Mouse (Mus musculus) heart, embryonic 10.5 days (tissue): ENCODE measurements around the gene Cpox. TPM values are rescaled to one million over a fixed set of nuclear protein-coding genes. Genes with fewer than 3 reads are reported as not detected.
A peak's percentile ranks its signal among the peaks of the same experiment; 100 is the strongest.
"Not testable (repeated sequence)": the region's sequence is repeated elsewhere in the genome, so short reads cannot be mapped to it uniquely, and the experiment has no call there.

Experiments
- DNase-seq: peaks from one replicate; pipeline ENCODE4 v3.0.0-alpha.2; 2017; ENCODE audit warnings: low spot score
- H3K27ac ChIP-seq: fragments of 300-500 bp; sonication (generic); 2 replicates; pipeline ENCODE4 v1.5.1; 2016; ENCODE audit warnings: mild to moderate bottlenecking
- H3K27me3 ChIP-seq: fragments of 300-500 bp; sonication (generic); 2 replicates; pipeline ENCODE4 v1.6.1; 2016; ENCODE audit warnings: mild to moderate bottlenecking; ENCODE audit not compliant: poor library complexity, insufficient read depth, severe bottlenecking
- H3K36me3 ChIP-seq: fragments of 300-500 bp; sonication (generic); 2 replicates; pipeline ENCODE4 v1.6.1; 2016; ENCODE audit warnings: mild to moderate bottlenecking, moderate library complexity
- H3K4me1 ChIP-seq: fragments of 300-500 bp; sonication (generic); 2 replicates; pipeline ENCODE4 v1.6.1; 2016; ENCODE audit warnings: mild to moderate bottlenecking
- H3K4me3 ChIP-seq: fragments of 300-500 bp; sonication (generic); 2 replicates; pipeline ENCODE4 v1.5.1; 2016; ENCODE audit warnings: mild to moderate bottlenecking, moderate library complexity
- H3K9me3 ChIP-seq: fragments of 300-500 bp; sonication (generic); 2 replicates; pipeline ENCODE4 v1.6.1; 2016; ENCODE audit warnings: mild to moderate bottlenecking, moderate library complexity
- WGBS: fragments of 180-500 bp; shearing (Covaris S2); methylation state at CpG from one replicate; pipeline ENCODE4 v1.1.7; 2016; 5-methylcytosine and 5-hydroxymethylcytosine counted together
- polyA plus RNA-seq: library from polyadenylated mRNA; unstranded; fragments of >200 nt; fragmentation: Nextera tagmentation; extraction: Ambion mirVana; gene quantifications from 2 replicates; pipeline ENCODE4 v1.2.1, GENCODE M21; 2016

The Cpox gene
- polyA plus RNA-seq, 1 experiment from 2014 or later: 89.9 TPM

DNA sequence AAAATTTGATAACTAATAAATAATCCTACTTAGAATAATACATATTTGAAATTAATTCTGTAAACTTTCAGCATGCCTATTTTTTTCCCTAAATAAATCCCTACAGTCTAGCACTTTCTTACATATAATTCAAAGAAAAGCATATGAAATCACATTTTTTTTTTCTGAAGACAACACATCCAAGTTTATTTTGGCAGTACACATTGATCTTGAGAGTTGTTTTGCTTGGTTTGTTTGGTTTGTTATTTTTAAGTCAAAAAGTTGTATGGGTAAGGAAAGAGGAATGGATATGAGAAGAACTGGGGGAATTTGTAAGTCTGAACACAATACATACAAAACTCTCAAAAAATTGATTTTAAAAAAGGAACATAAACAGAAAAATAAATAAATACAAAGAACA lies 14.3 kb upstream of the Cpox start:
- no peak for DNase-seq
- H3K9me3 ChIP-seq: no peaks in the 10 kb centered on the region
- no peak overlapping the region for H3K27ac ChIP-seq
- H3K36me3 ChIP-seq: no peaks in the 10 kb centered on the region
- no peaks in the 10 kb centered on the region for H3K27me3 ChIP-seq
- no peak overlapping the region for H3K4me3 ChIP-seq
- no peaks in the 10 kb centered on the region for H3K4me1 ChIP-seq

DNA sequence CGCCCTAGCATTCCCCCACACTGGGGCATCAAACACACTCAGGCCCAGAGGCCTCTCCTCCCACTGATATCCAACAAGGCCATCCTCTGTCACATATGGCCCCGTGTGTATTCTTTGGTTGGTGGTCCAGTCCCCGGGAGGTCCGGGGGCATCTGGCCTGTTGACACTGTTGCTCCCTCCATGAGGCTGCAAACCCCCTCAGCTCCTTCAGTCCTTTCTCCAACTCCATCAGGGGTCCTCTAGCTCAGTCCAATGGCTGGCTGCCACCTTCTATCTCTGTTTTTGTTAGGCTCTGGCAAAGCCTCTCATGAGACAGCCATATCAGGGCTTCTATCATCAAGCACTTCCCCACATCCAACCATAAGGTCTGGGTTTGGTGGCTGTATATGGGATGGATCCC lies 13.6 kb upstream of the Cpox start:
- WGBS: 78% methylated on average over 4 of the region's 4 CpGs

DNA sequence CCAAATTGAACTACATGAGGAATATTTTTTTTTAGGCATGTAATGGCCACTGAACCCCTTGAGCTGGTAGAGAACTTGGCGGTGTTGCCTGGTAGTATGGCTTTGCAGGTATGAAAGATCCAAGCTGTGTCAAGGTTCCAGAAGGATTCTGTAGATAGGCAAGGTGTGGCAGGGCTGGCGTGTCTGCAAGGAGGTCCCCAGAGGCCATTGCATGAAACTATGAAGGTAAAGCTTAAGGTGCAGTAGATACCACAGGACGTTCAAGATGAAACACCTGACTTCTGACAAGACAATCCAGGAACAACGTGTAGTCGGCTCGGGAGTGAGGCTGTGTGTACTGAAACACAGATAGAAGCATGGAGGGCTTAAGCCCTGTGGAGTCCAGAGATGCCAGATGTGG lies 11.4 kb upstream of the Cpox start:
- no peaks in the 10 kb centered on the region for H3K4me1 ChIP-seq
- no peaks in the 10 kb centered on the region for H3K36me3 ChIP-seq

More for the DNA sequence above, 13.6 kb upstream of the Cpox start:
- H3K27me3 ChIP-seq: no peaks in the 10 kb centered on the region
- DNase-seq: peak; percentile 68
- H3K36me3 ChIP-seq: no peaks in the 10 kb centered on the region
- no peaks in the 10 kb centered on the region for H3K9me3 ChIP-seq
- no peak overlapping the region for H3K27ac ChIP-seq
- H3K4me1 ChIP-seq: no peaks in the 10 kb centered on the region
- H3K4me3 ChIP-seq: no peak overlapping the region

DNA sequence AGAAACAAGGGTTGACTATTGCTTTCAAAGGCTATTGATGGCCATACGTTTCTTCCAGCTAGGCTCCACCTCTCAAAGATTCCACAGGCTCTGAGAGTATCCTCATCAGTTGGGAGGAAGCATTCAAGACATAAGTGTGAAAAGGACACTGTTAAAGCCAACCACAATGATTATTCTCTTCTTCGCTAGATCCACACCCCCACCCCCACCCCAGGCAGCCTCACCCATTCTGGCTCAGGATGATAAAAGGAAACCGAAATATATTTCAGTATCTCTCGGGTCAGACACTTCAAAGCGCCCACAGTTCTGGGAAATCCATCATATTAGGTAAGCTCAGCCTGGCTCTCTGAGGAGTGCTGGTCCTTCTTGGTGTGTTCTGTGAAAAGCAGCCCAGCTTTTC lies 8.3 kb upstream of the Cpox start:
- Histone ChIP-seq H3K27ac (peak overlapping the region; percentile 73; the same call in 1 of the 2 replicates), H3K27me3 (no peaks in the 10 kb centered on the region), H3K36me3 (no peaks in the 10 kb centered on the region), H3K4me1 (no peaks in the 10 kb centered on the region), H3K4me3 (no peak overlapping the region), H3K9me3 (no peaks in the 10 kb centered on the region)
- peak; percentile 89 for DNase-seq
- 61% methylated on average over 5 of the region's 5 CpGs for WGBS

More for the DNA sequence above, 11.4 kb upstream of the Cpox start:
- 72% methylated on average over 6 of the region's 6 CpGs for WGBS
- Histone ChIP-seq H3K27ac (0 out of 2 replicates have a peak overlapping the region, but pooled peaks have one; percentile 2), H3K27me3 (no peaks in the 10 kb centered on the region), H3K4me3 (no peak overlapping the region), H3K9me3 (no peaks in the 10 kb centered on the region)
- DNase-seq: peak; percentile 81

DNA sequence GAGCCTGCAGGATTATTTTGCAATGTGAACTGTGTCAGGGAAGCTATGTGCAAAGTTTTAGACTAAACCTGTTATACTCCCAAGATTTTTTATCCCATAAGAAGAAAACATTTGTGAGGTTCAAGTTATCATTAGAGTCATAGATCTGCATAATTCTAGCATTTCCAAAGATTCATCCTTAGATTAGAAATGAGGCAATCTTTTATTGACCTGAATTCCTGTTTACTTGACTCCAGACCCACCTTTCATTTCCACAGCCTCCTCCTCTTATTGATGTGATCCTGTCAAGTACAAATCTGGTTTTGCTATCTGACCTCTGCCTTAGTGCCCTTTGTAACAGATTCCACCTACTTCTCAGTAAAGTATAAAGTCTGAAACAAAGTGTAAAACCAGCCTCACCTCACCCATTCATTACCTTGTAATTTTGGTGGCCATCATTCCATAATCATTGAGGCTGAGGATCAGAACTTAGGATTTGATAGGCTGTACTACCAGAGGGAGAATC lies 7.8 kb upstream of the Cpox start:
- no peak overlapping the region for H3K4me3 ChIP-seq
- no peak for DNase-seq
- peak overlapping the region; percentile 5; the same call in 1 of the 2 replicates for H3K27ac ChIP-seq
- no peaks in the 10 kb centered on the region for H3K27me3 ChIP-seq
- H3K4me1 ChIP-seq: no peaks in the 10 kb centered on the region
- no peaks in the 10 kb centered on the region for H3K36me3 ChIP-seq
- no peaks in the 10 kb centered on the region for H3K9me3 ChIP-seq

DNA sequence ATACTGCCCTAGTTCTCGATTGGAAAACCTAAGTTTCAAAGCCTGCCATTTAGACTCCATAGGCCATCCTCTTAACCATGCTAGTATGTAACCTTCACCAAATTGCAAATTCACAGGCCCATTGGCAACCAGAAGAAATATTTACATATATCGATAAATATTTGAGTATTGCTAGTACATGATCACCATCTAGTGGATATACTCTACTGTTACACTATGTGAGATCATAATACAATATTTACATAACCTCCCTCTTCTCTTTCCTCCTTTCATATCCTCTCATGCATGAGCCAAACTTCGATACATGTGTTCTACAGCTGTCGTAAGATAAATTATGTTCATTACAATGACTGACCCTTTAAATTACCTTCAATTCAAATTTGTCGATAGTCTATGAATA lies 7.1 kb upstream of the Cpox start:
- Histone ChIP-seq H3K27ac (no peak overlapping the region), H3K4me1 (no peaks in the 10 kb centered on the region), H3K4me3 (no peak overlapping the region), H3K36me3 (no peaks in the 10 kb centered on the region), H3K27me3 (no peaks in the 10 kb centered on the region), H3K9me3 (no peaks in the 10 kb centered on the region)
- no peak for DNase-seq
- 79% methylated on average over 5 of the region's 5 CpGs for WGBS

DNA sequence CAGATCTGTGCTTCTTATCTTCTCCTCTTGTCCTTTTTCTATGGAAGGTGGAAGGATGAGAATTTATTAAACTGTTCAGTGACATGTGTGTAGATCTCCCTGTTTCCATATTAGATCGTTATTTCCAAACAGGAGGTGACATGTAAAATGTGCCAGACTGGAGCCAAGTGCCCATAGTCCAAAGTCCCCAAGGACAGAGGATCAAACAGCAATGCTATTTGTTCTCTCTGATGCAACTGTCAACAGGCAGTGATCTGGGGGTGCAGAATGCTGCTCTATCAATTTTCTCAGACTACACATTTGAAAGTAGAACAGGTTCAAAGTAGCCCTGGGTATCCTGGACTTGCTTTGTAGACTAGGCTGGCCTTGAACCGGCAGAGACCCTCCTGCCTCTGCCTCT lies 6.3 kb upstream of the Cpox start:
- 83% methylated on average over 2 of the region's 2 CpGs for WGBS
- Histone ChIP-seq H3K27ac (peak overlapping the region; percentile 36; the same call in 1 of the 2 replicates), H3K4me3 (no peak overlapping the region), H3K27me3 (no peaks in the 10 kb centered on the region), H3K9me3 (no peaks in the 10 kb centered on the region), H3K36me3 (no peaks in the 10 kb centered on the region), H3K4me1 (peaks cover 3% of the 10 kb centered on the region; the same call in 1 of the 2 replicates)
- DNase-seq: peak; percentile 13

DNA sequence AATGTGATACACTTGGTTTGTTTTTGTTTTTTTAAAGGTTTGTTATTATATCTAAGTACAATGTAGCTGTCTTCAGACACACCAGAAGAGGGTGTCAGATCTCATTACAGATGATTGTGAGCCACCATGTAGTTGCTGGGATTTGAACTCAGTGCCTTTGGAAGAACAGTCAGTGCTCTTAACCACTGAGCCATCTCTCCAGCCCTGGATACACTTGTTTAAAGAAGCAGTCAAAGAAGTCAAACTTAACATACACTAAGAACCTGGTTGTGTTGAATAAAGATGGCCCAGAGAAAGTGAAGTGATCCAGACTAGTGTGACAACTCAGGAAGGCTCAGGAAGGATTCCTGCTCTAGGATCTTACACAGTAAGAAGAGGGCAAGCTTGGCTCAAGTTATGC lies 5.0 kb upstream of the Cpox start:
- H3K4me3 ChIP-seq, H3K9me3 ChIP-seq, H3K27me3 ChIP-seq, H3K27ac ChIP-seq, H3K36me3 ChIP-seq: not testable (repeated sequence)
- DNase-seq: peak; percentile 35
- peaks cover 15% of the 10 kb centered on the region for H3K4me1 ChIP-seq

DNA sequence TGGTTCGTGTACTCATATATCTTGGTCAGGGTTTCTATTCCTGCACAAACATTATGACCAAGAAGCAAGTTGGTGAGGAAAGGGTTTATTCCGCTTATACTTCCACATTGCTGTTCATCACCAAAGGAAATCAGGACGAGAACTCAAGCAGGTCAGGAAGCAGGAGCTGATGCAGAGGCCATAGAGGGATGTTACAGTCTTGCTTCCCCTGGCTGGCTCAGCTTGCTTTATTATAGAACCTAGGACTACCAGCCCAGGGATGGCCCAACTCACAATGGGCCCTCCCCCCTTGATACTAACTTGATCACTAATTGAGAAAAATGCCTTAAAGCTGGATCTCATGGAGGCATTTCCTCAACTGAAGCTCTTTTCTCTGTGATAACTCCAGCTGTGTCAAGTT lies 3.4 kb upstream of the Cpox start:
- H3K27ac ChIP-seq, H3K36me3 ChIP-seq, H3K4me3 ChIP-seq, H3K27me3 ChIP-seq, H3K9me3 ChIP-seq: not testable (repeated sequence)
- peak; percentile 46 for DNase-seq
- peaks cover 25% of the 10 kb centered on the region for H3K4me1 ChIP-seq
- WGBS: 87% methylated on average over 3 of the region's 3 CpGs

DNA sequence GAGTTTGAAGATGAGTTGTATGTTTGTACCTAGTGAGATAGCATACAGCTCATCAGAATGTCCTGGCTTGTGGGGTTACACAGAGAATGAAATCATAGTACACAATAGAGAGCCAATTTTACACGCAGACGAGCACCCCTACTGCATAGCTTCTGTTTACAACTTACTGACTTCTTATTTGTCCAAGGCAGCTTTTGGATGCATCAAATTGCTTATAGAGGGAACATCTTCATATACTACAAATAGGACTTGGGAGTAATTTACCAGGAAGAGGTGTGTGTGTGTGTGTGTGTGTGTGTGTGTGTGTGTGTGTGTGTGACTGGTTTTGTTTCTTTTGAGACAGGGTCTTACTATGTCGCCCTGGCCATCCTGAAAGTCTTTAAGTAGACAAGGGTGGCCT lies 1.5 kb upstream of the Cpox start:
- no peaks in the 10 kb centered on the region for H3K27me3 ChIP-seq
- H3K36me3 ChIP-seq: peaks cover 11% of the 10 kb centered on the region
- WGBS: 62% methylated on average over 3 of the region's 3 CpGs
- peak; percentile 61 for DNase-seq
- H3K9me3 ChIP-seq: no peaks in the 10 kb centered on the region
- no peak overlapping the region for H3K4me3 ChIP-seq
- H3K4me1 ChIP-seq: peaks cover 25% of the 10 kb centered on the region
- H3K27ac ChIP-seq: peak overlapping the region; percentile 96; the same call in 1 of the 2 replicates

DNA sequence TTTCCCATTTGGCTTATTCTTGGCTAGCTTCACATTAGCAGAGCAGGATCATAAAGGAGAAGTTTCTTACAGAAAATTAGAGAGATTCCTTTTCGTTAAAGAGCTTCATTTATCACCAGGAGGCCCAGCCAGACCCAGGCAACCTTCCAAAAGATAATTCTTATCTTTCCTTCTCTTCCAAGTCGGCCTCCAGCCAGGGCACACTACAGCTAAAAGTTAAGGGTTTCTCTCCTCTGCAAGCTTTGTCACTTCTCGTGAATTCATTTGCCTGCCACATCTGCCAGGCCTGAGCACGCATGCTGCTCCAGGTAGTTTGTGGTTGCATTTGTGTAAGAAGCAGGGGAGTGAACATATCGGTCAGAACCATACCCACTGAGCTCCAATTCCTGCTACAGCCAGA lies 828 bp upstream of the Cpox start:
- Histone ChIP-seq H3K4me1 (peaks cover 25% of the 10 kb centered on the region), H3K4me3 (peak overlapping the region; percentile 84), H3K27ac (peak overlapping the region; percentile 96), H3K27me3 (no peaks in the 10 kb centered on the region), H3K36me3 (peaks cover 18% of the 10 kb centered on the region), H3K9me3 (no peaks in the 10 kb centered on the region)
- peak; percentile 78 for DNase-seq
- 16% methylated on average over 5 of the region's 5 CpGs for WGBS

DNA sequence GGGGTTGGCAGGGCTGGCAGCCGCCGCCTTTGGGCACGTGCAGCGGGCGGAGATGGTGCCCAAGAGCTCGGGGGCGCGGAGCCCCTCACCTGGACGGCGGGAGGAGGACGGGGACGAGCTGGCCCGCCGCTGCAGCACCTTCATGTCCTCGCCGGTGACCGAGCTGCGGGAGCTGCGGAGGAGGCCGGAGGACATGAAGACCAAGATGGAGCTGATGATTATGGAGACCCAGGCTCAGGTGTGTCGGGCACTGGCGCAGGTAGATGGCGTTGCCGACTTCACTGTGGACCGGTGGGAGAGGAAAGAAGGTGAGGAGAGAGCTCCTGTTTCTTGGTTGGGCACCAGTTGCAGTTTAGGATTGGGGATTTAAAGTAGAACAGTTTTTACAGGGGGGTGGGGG lies 551 bp downstream of the Cpox start:
- Histone ChIP-seq H3K9me3 (no peaks in the 10 kb centered on the region), H3K36me3 (peaks cover 30% of the 10 kb centered on the region), H3K4me3 (peak overlapping the region; percentile 84), H3K27ac (peak overlapping the region; percentile 96), H3K4me1 (peaks cover 25% of the 10 kb centered on the region), H3K27me3 (no peaks in the 10 kb centered on the region)
- peak; percentile 74 for DNase-seq
- under 1% methylated on average over 25 of the region's 25 CpGs for WGBS

DNA sequence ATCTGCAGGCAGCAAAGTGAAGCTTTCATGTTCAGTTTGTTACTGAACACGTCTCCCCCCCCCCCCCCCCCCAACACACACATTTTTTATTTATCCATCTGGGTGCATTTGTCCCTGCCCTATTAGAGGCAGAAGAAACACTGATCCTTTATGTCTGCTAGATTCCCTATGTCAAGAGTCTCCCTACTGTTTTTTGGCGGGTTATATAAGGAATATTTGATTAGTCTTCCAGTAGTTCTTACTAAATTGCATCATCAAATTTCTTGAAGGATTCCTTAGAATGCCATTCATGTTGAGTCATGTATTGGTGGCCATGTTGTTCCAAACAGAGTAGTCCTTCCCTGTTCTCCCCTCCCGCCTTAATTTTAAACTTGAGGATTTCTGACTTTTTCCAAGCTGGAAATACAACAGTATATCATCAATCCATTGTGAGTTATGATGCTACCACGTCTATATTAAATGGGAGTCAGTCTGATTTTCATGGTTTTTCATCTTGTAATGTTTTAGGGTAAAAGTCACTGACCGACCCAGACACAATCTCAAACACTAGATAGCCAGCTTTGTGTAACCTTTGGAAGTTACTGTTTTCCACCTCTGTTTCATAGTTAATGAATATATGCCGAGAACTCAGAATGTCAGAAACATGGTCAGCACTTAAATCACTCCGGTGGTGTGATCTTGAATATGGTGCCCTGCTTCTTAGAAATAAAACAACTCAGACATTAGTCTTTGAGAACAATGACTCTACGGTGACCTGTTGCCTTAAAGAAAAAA lies 1.3 kb downstream of the Cpox start:
- Histone ChIP-seq H3K36me3 (peaks cover 34% of the 10 kb centered on the region), H3K4me1 (peaks cover 30% of the 10 kb centered on the region), H3K9me3 (no peaks in the 10 kb centered on the region), H3K4me3 (peak overlapping the region; percentile 84), H3K27me3 (no peaks in the 10 kb centered on the region), H3K27ac (peak overlapping the region; percentile 96)
- DNase-seq: peak; percentile 3
- 63% methylated on average over 8 of the region's 8 CpGs for WGBS
